Mouse (Mus musculus) spleen, embryonic (tissue): ENCODE results near the gene Sesn3.

Experiments
- CTCF ChIA-PET: fragments of 350-600 bp; sonication (Branson Sonifier 250); formaldehyde crosslinking; loops from one replicate; lab custom pipeline; 2022; lab: Charles Lee

Sesn3 gene

GRCm38 (mm10) chr9:14277365-14277991 is 2.6 kb downstream of the Sesn3 start:
- CTCF ChIA-PET = no interaction called here

GRCm38 (mm10) chr9:14280696-14281095 is 5.8 kb downstream of the Sesn3 start:
- CTCF ChIA-PET = no interaction called here

- CTCF ChIA-PET = no interaction called here
Measured at GRCm38 (mm10) chr9:14285036-14285435, 10.2 kb downstream of the Sesn3 start.

GRCm38 (mm10) chr9:14287234-14287633 is 12.4 kb downstream of the Sesn3 start:
- CTCF ChIA-PET = interaction anchor here (0.6 kb wide), 1 partner anchor 220 kb away, joined by 6 read pairs; no protein-coding TSS in a partner anchor

GRCm38 (mm10) chr9:14288500-14288899 is 13.6 kb downstream of the Sesn3 start:
- CTCF ChIA-PET = interaction anchor here (1.3 kb wide), 1 partner anchor 13 kb away, joined by 3 read pairs; the partner anchor contains the start of gene Sesn3

- CTCF ChIA-PET = no interaction called here
Measured at GRCm38 (mm10) chr9:14293866-14294265, 19.0 kb downstream of the Sesn3 start.

- CTCF ChIA-PET = interaction anchor here (0.6 to 1.2 kb wide), 2 partner anchors 20 to 130 kb away, joined by 3 to 4 read pairs; no protein-coding TSS in a partner anchor
Measured at GRCm38 (mm10) chr9:14295680-14296440, 21.0 kb downstream of the Sesn3 start.

GRCm38 (mm10) chr9:14297204-14297603 is 22.3 kb downstream of the Sesn3 start:
- CTCF ChIA-PET = interaction anchor here (1.2 kb wide), 1 partner anchor 22 kb away, joined by 4 read pairs; no protein-coding TSS in a partner anchor

GRCm38 (mm10) chr9:14299819-14300218 is 25.0 kb downstream of the Sesn3 start:
- CTCF ChIA-PET = no interaction called here

- CTCF ChIA-PET = no interaction called here
Measured at GRCm38 (mm10) chr9:14300795-14301194, 25.9 kb downstream of the Sesn3 start.

- CTCF ChIA-PET = no interaction called here
Measured at GRCm38 (mm10) chr9:14304262-14304968, 29.5 kb downstream of the Sesn3 start.

- CTCF ChIA-PET = no interaction called here
Measured at GRCm38 (mm10) chr9:14307341-14307740, 32.5 kb downstream of the Sesn3 start.

GRCm38 (mm10) chr9:14313968-14314367 is 39.1 kb downstream of the Sesn3 start:
- CTCF ChIA-PET = interaction anchor here (0.5 to 0.6 kb wide), 2 partner anchors 14 to 449 kb away, joined by 3 to 4 read pairs; no protein-coding TSS in a partner anchor

GRCm38 (mm10) chr9:14314477-14314876 is 39.6 kb downstream of the Sesn3 start:
- CTCF ChIA-PET = no interaction called here

GRCm38 (mm10) chr9:14316618-14317017 is 41.8 kb downstream of the Sesn3 start:
- CTCF ChIA-PET = no interaction called here

- CTCF ChIA-PET = no interaction called here
Measured at GRCm38 (mm10) chr9:14335829-14336228, 61.0 kb downstream of the Sesn3 start.

GRCm38 (mm10) chr9:14336901-14337300 is 62.0 kb downstream of the Sesn3 start:
- CTCF ChIA-PET = no interaction called here

- CTCF ChIA-PET = interaction anchor here (0.5 kb wide), 1 partner anchor 162 kb away, joined by 6 read pairs; the partner anchor contains the start of genes Cwc15 and Kdm4d
Measured at GRCm38 (mm10) chr9:14338701-14339100, 63.8 kb downstream of the Sesn3 start.

GRCm38 (mm10) chr9:14342041-14342668 is 67.3 kb downstream of the Sesn3 start:
- CTCF ChIA-PET = interaction anchor here (0.7 to 1.2 kb wide), 2 partner anchors 50 to 452 kb away, joined by 3 to 6 read pairs; no protein-coding TSS in a partner anchor

- CTCF ChIA-PET = interaction anchor here (0.6 kb wide), 1 partner anchor 8 kb away, joined by 3 read pairs; no protein-coding TSS in a partner anchor
Measured at GRCm38 (mm10) chr9:14345866-14346265, 71.0 kb downstream of the Sesn3 start.

GRCm38 (mm10) chr9:14348416-14348815 is 73.5 kb downstream of the Sesn3 start:
- CTCF ChIA-PET = interaction anchor here (1.1 kb wide), 1 partner anchor 17 kb away, joined by 3 read pairs; no protein-coding TSS in a partner anchor
